Mouse (Mus musculus) 3134 (cell line): ENCODE measurements around the gene P3h3.

Experiments
- DNase-seq: peaks from one replicate; pipeline ENCODE4 v3.0.0-alpha.2; 2011; ENCODE audit warnings: low spot score; ENCODE audit not compliant: insufficient read length; ENCODE audit errors: extremely low read depth

P3h3 gene

GRCm38 (mm10) chr6:124866560-124866959 is 9.0 kb upstream of the P3h3 start:
- no peak for DNase-seq

- DNase-seq: no peak
Measured at GRCm38 (mm10) chr6:124865766-124866362, 8.3 kb upstream of the P3h3 start.

- DNase-seq: peak; percentile 33
Measured at GRCm38 (mm10) chr6:124863658-124864298, 6.2 kb upstream of the P3h3 start, which contains the start of gene Gpr162. Gpr162 (minus strand) TSS chr6:124863983.

GRCm38 (mm10) chr6:124863125-124863657 is 5.6 kb upstream of the P3h3 start:
- no peak for DNase-seq

- DNase-seq: no peak
Measured at GRCm38 (mm10) chr6:124862406-124863124, 5.0 kb upstream of the P3h3 start.

- DNase-seq: no peak
Measured at GRCm38 (mm10) chr6:124861802-124862201, 4.2 kb upstream of the P3h3 start.

GRCm38 (mm10) chr6:124861266-124861665 is 3.7 kb upstream of the P3h3 start:
- DNase-seq: no peak

GRCm38 (mm10) chr6:124860511-124860910 is 3.0 kb upstream of the P3h3 start:
- no peak for DNase-seq

- DNase-seq: peak; percentile 68
Measured at GRCm38 (mm10) chr6:124859725-124860124, 2.2 kb upstream of the P3h3 start.

- DNase-seq: no peak
Measured at GRCm38 (mm10) chr6:124858561-124859318, 1.2 kb upstream of the P3h3 start.

- no peak for DNase-seq
Measured at GRCm38 (mm10) chr6:124857840-124858530, 433 bp upstream of the P3h3 start.

- no peak for DNase-seq
Measured at GRCm38 (mm10) chr6:124856321-124856720, 1.2 kb downstream of the P3h3 start.

- no peak for DNase-seq
Measured at GRCm38 (mm10) chr6:124854647-124855046, 2.9 kb downstream of the P3h3 start.

- DNase-seq: no peak
Measured at GRCm38 (mm10) chr6:124850535-124850934, 7.0 kb downstream of the P3h3 start.

GRCm38 (mm10) chr6:124847305-124847704 is 10.2 kb downstream of the P3h3 start:
- DNase-seq: peak; percentile 43

- DNase-seq: no peak
Measured at GRCm38 (mm10) chr6:124840241-124841167, 17.0 kb downstream of the P3h3 start, which contains the start of gene Gnb3. Gnb3 (minus strand) TSS chr6:124840275.

GRCm38 (mm10) chr6:124839805-124840204 is 17.7 kb downstream of the P3h3 start:
- no peak for DNase-seq

GRCm38 (mm10) chr6:124836411-124836810 is 21.1 kb downstream of the P3h3 start:
- no peak for DNase-seq

GRCm38 (mm10) chr6:124835531-124835930 is 22.0 kb downstream of the P3h3 start:
- no peak for DNase-seq
